Mouse (Mus musculus) ES-Bruce4 (cell line): ENCODE data around the gene Prkag2.

Source experiments
- CTCF ChIP-seq: IDR thresholded peaks from one replicate; pipeline ENCODE4 v1.8.1; 2011; ENCODE audit warnings: low read depth, low read length
- POLR2A ChIP-seq: IDR thresholded peaks from one replicate; pipeline ENCODE4 v1.8.1; 2011; ENCODE audit warnings: low read length; ENCODE audit not compliant: insufficient read depth

GRCm38 (mm10) chr5:25097891-25098290, 2.6 kb downstream of the Prkag2 start:
- TF ChIP-seq CTCF, result no peak
- no peak for TF ChIP-seq POLR2A
